Mouse (Mus musculus) thymus, postnatal 4 days (tissue): ENCODE data around the gene Pfdn6.
"Not testable (repeated sequence)": the region's sequence is repeated elsewhere in the genome, so short reads cannot be mapped to it uniquely, and the experiment has no call there.

Experiments
- DNase-seq: peaks from one replicate; pipeline ENCODE4 v3.0.0; 2021

Pfdn6 gene

GRCm38 (mm10) chr17:33914969-33915391 lies 25.2 kb downstream of the Pfdn6 start:
- DNase-seq: peak; percentile 33

GRCm38 (mm10) chr17:33913905-33914304 lies 26.2 kb downstream of the Pfdn6 start:
- DNase-seq: peak; percentile 7

DNA sequence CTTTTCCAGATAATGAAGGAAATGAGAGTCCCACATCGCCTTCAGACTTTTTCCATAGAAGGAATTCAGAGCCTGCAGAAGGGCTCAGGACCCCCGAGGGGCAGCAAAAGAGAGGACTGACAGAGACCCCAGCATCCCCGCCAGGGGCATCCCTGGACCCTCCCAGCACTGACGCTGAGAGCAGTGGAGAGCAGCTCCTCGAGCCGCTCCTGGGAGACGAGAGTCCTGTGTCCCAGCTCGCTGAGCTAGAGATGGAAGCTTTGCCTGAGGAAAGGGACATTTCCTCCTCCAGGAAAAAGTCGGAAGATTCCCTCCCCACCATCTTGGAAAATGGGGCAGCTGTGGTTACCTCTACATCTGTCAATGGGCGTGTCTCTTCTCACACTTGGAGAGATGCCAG lies 26.9 kb downstream of the Pfdn6 start:
- DNase-seq: no peak

DNA sequence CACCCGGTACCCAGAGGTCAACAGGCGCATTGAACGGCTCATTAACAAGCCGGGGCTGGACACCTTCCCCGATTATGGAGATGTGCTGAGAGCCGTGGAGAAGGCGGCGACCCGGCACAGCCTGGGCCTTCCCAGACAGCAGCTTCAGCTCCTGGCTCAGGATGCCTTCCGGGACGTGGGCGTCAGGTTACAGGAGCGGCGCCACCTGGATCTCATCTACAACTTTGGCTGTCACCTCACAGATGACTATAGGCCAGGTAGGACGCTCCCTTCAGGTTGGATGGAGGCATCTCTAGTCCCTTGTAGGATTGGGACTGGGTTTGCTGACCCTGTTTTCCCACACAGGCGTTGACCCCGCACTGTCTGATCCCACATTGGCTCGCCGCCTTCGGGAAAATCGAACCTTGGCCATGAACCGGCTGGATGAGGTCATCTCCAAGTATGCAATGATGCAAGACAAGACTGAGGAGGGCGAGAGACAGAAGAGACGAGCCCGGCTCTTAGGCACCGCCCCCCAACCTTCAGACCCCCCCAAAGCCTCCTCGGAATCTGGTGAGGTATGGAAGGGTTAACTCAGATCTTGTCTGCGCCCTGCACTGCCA lies 28.2 kb downstream of the Pfdn6 start:
- peak; percentile 18 for DNase-seq

DNA sequence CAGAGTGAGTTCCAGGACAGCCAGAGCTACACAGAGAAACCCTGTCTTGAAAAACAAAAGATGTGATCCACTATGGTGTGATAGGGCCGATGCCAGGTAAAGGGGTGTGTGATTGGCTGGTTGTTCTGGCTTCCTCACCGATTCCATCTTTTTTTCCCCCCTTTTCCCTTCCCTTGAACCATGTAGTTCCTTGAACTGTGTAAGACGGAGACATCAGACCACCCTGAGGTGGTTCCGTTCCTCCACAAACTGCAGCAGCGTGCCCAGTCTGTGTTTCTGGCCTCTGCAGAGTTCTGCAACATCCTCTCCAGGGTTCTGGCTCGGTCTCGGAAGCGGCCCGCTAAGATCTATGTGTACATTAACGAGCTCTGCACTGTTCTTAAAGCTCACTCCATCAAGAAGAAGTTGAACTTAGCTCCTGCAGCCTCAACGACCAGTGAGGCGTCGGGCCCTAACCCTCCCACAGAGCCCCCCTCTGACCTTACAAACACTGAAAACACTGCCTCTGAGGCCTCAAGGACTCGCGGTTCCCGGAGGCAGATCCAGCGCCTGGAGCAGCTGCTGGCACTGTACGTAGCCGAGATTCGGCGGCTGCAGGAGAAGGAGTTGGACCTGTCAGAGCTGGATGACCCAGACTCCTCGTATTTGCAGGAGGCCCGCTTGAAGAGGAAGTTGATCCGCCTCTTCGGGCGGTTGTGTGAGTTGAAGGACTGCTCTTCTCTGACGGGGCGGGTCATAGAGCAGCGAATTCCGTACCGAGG lies 28.9 kb downstream of the Pfdn6 start:
- no peak for DNase-seq

DNA sequence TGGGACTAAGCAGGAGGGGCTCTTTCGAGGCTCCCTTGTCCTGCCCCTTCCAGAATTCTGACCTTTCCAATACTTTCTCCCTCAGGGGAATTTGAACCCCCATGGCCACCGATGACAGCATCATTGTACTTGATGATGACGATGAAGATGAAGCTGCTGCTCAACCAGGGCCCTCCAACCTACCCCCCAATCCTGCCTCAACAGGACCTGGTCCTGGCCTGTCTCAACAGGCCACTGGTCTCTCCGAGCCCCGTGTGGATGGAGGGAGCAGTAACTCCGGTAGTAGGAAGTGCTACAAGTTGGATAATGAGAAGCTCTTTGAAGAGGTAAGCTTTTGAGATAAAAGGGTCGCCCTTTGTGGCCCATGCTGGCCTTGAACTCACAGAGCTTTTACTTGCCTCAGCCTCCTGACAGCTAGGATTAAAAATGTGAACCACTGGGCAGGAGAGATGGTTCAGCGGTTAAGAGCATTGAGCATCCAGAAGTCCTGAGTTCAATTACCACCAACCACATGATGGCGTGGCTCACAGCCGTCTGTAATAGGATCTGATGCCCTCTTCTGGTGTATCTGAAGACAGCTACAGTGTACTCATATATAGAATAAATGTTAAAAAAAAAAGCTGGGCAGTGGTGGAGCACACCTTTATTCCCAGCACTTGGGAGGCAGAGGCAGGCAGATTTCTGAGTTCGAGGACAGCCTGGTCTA lies 29.6 kb downstream of the Pfdn6 start:
- peak; percentile 32 for DNase-seq

DNA sequence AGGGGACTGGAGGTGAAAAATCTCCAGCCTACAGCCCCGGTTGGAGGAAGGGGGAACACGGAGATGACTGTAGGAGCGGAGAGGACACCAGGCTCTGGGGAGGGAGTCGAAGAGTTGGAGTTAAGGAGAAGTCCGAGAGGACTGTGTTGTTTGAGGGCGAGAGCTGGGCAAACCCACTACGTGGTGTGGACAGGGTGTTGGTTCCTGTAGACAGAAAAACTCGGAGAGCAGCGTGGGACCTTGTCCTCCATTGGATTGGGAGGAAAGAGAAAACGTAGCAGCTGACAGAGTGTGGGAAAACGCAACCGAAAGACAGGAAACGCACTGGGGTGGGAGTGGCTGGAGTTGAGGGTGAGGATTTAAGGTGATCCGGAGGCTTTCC lies 30.3 kb downstream of the Pfdn6 start:
- peak; percentile 56 for DNase-seq

- DNase-seq: peak; percentile 99
Observed at GRCm38 (mm10) chr17:33909077-33909868, 30.9 kb downstream of the Pfdn6 start, which contains the start of gene Daxx. Daxx (plus strand) TSS chr17:33909414.

DNA sequence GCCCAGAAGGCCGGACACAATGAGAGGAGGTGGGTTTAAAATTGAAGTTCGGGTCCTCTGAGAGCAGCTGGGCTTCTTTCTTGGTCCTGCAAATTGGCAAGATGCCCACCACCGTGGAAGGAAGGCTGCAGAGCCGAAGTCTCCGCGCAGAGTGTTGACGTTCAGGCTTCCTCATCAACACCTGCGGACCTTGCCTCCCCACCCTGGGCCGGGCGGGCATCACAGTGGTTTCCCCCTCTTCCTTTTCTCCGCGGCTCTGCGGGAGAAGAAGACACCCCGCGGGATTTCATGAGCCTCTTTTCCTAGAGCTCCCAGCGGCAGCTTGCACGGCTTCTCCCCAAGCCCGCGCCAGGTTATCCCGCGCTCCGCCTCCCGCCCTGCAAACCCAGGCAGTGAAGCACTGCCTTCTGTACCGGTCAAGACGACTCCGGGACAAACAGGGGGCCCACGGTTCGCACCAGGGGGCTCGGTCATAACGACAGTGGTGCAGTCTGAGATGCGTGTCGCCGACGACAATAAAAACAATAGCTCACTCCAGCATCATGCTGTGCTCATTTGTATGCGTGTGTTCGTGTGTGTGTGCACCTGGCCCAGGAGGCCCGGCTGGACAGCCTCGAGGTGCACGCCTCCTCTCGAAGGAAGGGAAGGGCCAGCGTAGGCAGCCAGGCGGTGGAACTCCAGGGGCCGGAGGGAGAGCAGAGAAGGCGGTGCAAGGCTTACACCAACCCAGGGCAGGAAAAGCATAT lies 31.6 kb downstream of the Pfdn6 start:
- DNase-seq: peak; percentile 65

GRCm38 (mm10) chr17:33904835-33905234 lies 35.3 kb downstream of the Pfdn6 start, which contains the start of gene Platr17:
Platr17 (plus strand) TSS chr17:33905135.
- not testable (repeated sequence) for DNase-seq

DNA sequence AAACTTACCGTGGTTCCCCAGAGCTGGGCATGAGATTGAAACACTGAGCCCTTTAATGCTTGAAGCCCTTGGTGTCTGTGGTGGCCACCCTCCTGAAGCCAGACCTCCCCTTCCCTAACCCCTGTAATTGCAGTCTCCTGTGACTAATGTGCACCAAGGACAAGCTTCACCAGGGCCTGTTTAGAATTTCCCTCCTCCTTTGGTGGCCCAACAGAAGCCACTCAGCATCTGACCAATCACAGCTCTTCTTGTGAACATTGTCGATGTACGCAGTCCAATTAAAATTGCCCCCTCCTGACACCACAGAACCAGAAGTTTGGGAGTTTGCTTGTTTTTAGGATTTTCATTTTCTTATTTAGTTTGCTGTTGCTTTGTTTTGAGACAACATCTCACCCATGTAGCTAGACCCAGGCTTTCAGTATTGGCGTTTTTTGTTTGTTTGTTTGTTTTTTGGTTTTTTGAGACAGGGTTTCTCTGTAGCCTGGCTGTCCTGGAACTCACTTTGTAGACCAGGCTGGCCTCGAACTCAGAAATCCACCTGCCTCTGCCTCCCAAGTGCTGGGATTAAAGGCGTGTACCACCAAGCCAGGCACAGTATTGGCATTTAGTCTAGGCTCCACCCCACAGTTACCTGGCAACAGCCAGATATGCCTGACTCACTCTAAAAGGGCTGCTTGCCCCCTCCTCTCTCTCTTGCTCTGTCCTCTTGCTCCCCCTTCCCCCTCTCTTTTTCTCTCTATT lies 36.1 kb downstream of the Pfdn6 start:
- not testable (repeated sequence) for DNase-seq

DNA sequence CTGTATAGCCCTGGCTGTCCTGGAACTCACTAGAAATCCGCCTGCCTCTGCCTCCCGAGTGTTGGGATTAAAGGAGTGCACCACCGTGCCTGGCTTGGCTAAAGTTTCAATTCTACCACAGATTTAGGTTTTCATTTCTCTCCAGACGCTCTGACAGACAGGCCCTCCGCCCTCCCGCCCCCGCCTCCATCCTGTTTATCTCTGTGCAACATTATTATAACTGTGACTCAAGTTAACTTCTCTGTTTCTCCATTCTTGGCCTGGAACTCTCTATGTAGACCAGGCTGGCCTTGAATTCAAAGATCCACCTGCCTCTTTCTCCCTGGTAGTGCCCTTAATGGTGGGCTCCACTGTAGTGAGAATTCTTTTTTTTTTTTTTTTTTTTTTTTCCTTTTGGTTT lies 37.7 kb downstream of the Pfdn6 start:
- no peak for DNase-seq

DNA sequence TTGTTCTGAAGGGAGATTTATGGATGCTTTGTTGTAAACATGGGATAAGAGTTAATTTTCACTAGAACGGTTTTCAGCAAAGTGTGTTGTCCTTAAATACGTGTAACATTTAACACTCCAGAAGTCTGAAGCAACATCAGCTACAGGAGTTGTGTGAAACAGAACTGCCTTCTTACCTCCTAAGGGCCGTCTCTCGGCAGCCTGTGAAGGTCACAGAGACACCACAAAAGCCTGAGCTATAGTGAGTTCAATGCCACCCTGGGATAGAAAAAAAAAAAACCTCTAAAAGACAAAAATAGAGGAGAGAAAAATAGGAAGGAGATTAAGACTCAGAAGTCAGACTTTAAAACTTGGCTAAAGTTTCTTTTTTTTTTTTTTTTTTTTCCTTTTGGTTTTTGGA lies 38.1 kb downstream of the Pfdn6 start:
- DNase-seq: no peak

DNA sequence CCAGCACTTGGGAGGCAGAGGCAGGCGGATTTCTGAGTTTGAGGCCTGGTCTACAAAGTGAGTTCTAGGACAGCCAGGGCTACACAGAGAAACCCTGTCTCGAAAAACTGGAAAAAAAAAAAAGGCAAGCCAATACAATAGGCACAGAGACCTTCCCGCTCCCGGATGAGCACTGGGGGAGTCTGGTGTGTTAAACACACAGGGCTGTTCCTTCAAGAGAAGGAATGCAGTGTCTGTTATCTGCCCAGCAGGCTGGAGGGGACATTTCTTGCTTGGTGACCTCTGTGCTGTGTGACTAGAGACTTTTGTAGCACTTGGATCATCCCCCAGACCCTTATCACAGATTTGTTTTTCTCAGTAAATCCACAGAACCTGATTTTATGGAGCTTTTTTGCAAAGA lies 38.5 kb downstream of the Pfdn6 start:
- no peak for DNase-seq

GRCm38 (mm10) chr17:33900989-33901314 lies 39.2 kb downstream of the Pfdn6 start:
- no peak for DNase-seq

- DNase-seq: no peak
Observed at GRCm38 (mm10) chr17:33900281-33900988, 39.7 kb downstream of the Pfdn6 start.

DNA sequence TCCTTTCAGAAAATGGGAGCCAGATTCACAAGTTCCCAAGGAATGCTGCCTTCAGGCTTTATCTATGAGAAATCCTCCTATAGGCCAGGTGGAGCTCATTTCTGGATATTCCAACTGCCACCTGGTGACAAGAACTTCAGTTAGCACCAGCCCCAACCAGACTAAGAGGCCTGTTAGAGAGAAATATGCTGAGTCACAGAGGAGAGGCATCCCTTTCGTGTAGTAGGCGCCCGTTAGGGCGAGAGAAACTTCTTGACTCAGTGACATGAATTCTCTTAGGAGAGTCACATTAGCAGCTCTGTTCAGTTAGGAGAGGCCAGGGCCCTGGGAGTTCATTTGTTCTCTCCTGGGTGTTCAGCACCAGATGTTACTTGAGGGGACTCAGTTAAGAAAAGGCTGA lies 40.5 kb downstream of the Pfdn6 start:
- no peak for DNase-seq

- DNase-seq: not testable (repeated sequence)
Observed at GRCm38 (mm10) chr17:33898193-33898592, 42.0 kb downstream of the Pfdn6 start.

DNA sequence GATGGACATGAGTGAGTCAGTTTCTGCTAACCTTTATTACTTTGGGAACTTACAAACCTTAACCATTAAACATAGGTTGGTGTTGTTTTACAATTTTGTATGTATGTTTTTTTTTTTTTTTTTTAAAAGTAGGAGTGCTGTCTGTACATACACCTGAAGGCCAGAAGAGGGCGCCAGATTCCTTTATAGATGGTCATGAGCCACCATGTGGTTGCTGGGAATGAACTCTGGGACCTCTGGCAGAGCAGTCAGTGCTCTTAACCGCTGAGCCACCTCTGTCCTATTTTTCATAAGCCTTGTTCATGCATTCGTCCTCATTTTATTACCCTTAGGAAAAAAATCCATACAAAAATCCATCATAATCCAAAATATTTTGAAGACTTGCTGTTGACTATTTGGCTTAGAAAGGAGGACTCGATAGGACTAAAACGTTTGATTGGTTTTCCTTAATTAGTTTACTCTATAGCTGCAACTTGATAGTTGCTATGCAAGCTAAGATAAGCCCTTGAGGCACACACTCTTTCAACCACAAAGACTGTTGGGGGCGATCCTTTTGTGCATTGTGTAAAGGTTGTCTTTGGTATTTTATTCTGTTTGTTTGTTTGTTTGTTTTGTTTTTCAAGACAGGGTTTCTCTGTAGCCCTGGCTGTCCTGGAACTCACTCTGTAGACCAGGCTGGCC lies 42.9 kb downstream of the Pfdn6 start:
- peak; percentile 63 for DNase-seq

GRCm38 (mm10) chr17:33893011-33893410 lies 47.1 kb downstream of the Pfdn6 start:
- DNase-seq: not testable (repeated sequence)
